Mouse (Mus musculus): ENCODE measurements around the gene Sphk2. TPM values are rescaled to one million over a fixed set of nuclear protein-coding genes. Genes with fewer than 3 reads are reported as not detected.

The Sphk2 gene
- 45.5 and 49.3 TPM in 2 replicates for polyA plus RNA-seq (2016; fragmentation: Nextera tagmentation; extraction: Ambion mirVana)

GRCm38 (mm10) chr7:45717918-45718297 lies at the start of gene Sphk2:
Gene Sphk2, minus strand, starts transcription at chr7:45718002.
- WGBS = under 1% methylated on average over 41 of the region's 41 CpGs
- Histone ChIP-seq H3K27ac (peak within 1 kb of the TSS; percentile 94), H3K36me3 (peaks cover 51% of the 10 kb centered on the region), H3K27me3 (ENCODE audit: low read depth, poor library complexity, severe bottlenecking) (no peaks in the 10 kb centered on the region), H3K4me1 (peaks cover 65% of the 10 kb centered on the region), H3K4me3 (peak within 1 kb of the TSS; percentile 74), H3K9me3 (replicated peaks) (no peaks in the 10 kb centered on the region)
- DNase-seq (ENCODE audit: low spot score) = peak; percentile 100

- Histone ChIP-seq H3K4me3 (no peak overlapping the region), H3K4me1 (no peaks in the 10 kb centered on the region), H3K9me3 (replicated peaks) (no peaks in the 10 kb centered on the region), H3K36me3 (no peaks in the 10 kb centered on the region), H3K27me3 (ENCODE audit: low read depth, poor library complexity, severe bottlenecking) (no peaks in the 10 kb centered on the region), H3K27ac (no peak overlapping the region)
- no peak for DNase-seq (ENCODE audit: low spot score)
- WGBS = 91% methylated on average over 6 of the region's 6 CpGs
Observed at GRCm38 (mm10) chr7:45767500-45767899, 49.7 kb upstream of the Sphk2 start.

GRCm38 (mm10) chr7:45766764-45767163 lies 49.0 kb upstream of the Sphk2 start:
- Histone ChIP-seq H3K27me3 (ENCODE audit: low read depth, poor library complexity, severe bottlenecking) (no peaks in the 10 kb centered on the region), H3K9me3 (replicated peaks) (no peaks in the 10 kb centered on the region), H3K36me3 (no peaks in the 10 kb centered on the region), H3K4me1 (no peaks in the 10 kb centered on the region), H3K27ac (no peak overlapping the region), H3K4me3 (no peak overlapping the region)
- 41% methylated on average over 8 of the region's 8 CpGs for WGBS
- DNase-seq (ENCODE audit: low spot score) = no peak

GRCm38 (mm10) chr7:45765995-45766394 lies 48.2 kb upstream of the Sphk2 start:
- Histone ChIP-seq H3K9me3 (replicated peaks) (no peaks in the 10 kb centered on the region), H3K27me3 (ENCODE audit: low read depth, poor library complexity, severe bottlenecking) (no peaks in the 10 kb centered on the region), H3K4me3 (no peak overlapping the region), H3K27ac (peak overlapping the region; percentile 50; the same call in 1 of the 2 replicates), H3K36me3 (no peaks in the 10 kb centered on the region), H3K4me1 (no peaks in the 10 kb centered on the region)
- 64% methylated on average over 8 of the region's 8 CpGs for WGBS
- no peak for DNase-seq (ENCODE audit: low spot score)

- Histone ChIP-seq H3K36me3 (no peaks in the 10 kb centered on the region), H3K4me1 (peaks cover 13% of the 10 kb centered on the region), H3K9me3 (replicated peaks) (no peaks in the 10 kb centered on the region), H3K27me3 (ENCODE audit: low read depth, poor library complexity, severe bottlenecking) (peaks cover 36% of the 10 kb centered on the region), H3K4me3 (no peak overlapping the region), H3K27ac (no peak overlapping the region)
- 70% methylated on average over 5 of the region's 5 CpGs for WGBS
- DNase-seq (ENCODE audit: low spot score) = no peak
Observed at GRCm38 (mm10) chr7:45760151-45760550, 42.3 kb upstream of the Sphk2 start.

GRCm38 (mm10) chr7:45759400-45759799 lies 41.6 kb upstream of the Sphk2 start:
- peak; percentile 55 for DNase-seq (ENCODE audit: low spot score)
- H3K4me3 ChIP-seq = peak overlapping the region; percentile 47
- H3K36me3 ChIP-seq = no peaks in the 10 kb centered on the region
- H3K27ac ChIP-seq = peak overlapping the region; percentile 70
- peaks cover 36% of the 10 kb centered on the region for H3K27me3 ChIP-seq (ENCODE audit: low read depth, poor library complexity, severe bottlenecking)
- peaks cover 13% of the 10 kb centered on the region for H3K4me1 ChIP-seq
- 8% methylated on average over 27 of the region's 27 CpGs for WGBS
- no peaks in the 10 kb centered on the region for H3K9me3 ChIP-seq (replicated peaks)

GRCm38 (mm10) chr7:45755703-45756102 lies 37.9 kb upstream of the Sphk2 start:
- no peak overlapping the region for H3K27ac ChIP-seq
- DNase-seq (ENCODE audit: low spot score) = no peak
- H3K27me3 ChIP-seq (ENCODE audit: low read depth, poor library complexity, severe bottlenecking) = peaks cover 34% of the 10 kb centered on the region
- no peak overlapping the region for H3K4me3 ChIP-seq
- no peaks in the 10 kb centered on the region for H3K9me3 ChIP-seq (replicated peaks)
- no peaks in the 10 kb centered on the region for H3K36me3 ChIP-seq
- WGBS = 62% methylated on average over 6 of the region's 6 CpGs
- H3K4me1 ChIP-seq = peaks cover 13% of the 10 kb centered on the region

- Histone ChIP-seq H3K27ac (no peak overlapping the region), H3K4me1 (peaks cover 9% of the 10 kb centered on the region), H3K36me3 (no peaks in the 10 kb centered on the region), H3K4me3 (no peak overlapping the region), H3K9me3 (replicated peaks) (no peaks in the 10 kb centered on the region), H3K27me3 (ENCODE audit: low read depth, poor library complexity, severe bottlenecking) (no peaks in the 10 kb centered on the region)
- DNase-seq (ENCODE audit: low spot score) = no peak
- whole genome bisulfite sequencing = 76% methylated on average over 9 of the region's 9 CpGs
Observed at GRCm38 (mm10) chr7:45750162-45750561, 32.4 kb upstream of the Sphk2 start.

- Histone ChIP-seq H3K27ac (peak overlapping the region; percentile 70), H3K36me3 (no peaks in the 10 kb centered on the region), H3K4me1 (peaks cover 9% of the 10 kb centered on the region), H3K9me3 (replicated peaks) (no peaks in the 10 kb centered on the region), H3K27me3 (ENCODE audit: low read depth, poor library complexity, severe bottlenecking) (no peaks in the 10 kb centered on the region), H3K4me3 (no peak overlapping the region)
- 54% methylated on average over 10 of the region's 10 CpGs for WGBS
- DNase-seq (ENCODE audit: low spot score) = no peak
Observed at GRCm38 (mm10) chr7:45749401-45749800, 31.6 kb upstream of the Sphk2 start.

- 88% methylated on average over 7 of the region's 7 CpGs for WGBS
- Histone ChIP-seq H3K4me3 (no peak overlapping the region), H3K36me3 (no peaks in the 10 kb centered on the region), H3K27ac (no peak overlapping the region), H3K4me1 (peaks cover 9% of the 10 kb centered on the region), H3K9me3 (replicated peaks) (no peaks in the 10 kb centered on the region), H3K27me3 (ENCODE audit: low read depth, poor library complexity, severe bottlenecking) (no peaks in the 10 kb centered on the region)
- no peak for DNase-seq (ENCODE audit: low spot score)
Observed at GRCm38 (mm10) chr7:45748110-45748509, 30.3 kb upstream of the Sphk2 start.

- Histone ChIP-seq H3K27ac (no peak overlapping the region), H3K27me3 (ENCODE audit: low read depth, poor library complexity, severe bottlenecking) (no peaks in the 10 kb centered on the region), H3K4me3 (no peak overlapping the region), H3K36me3 (no peaks in the 10 kb centered on the region), H3K9me3 (replicated peaks) (no peaks in the 10 kb centered on the region), H3K4me1 (peaks cover 9% of the 10 kb centered on the region)
- no peak for DNase-seq (ENCODE audit: low spot score)
- WGBS = 87% methylated on average over 5 of the region's 5 CpGs
Observed at GRCm38 (mm10) chr7:45747450-45747849, 29.6 kb upstream of the Sphk2 start.

- no peak overlapping the region for H3K4me3 ChIP-seq
- DNase-seq (ENCODE audit: low spot score) = no peak
- 67% methylated on average over 6 of the region's 6 CpGs for WGBS
- peaks cover 18% of the 10 kb centered on the region for H3K4me1 ChIP-seq
- no peaks in the 10 kb centered on the region for H3K9me3 ChIP-seq (replicated peaks)
- peaks cover 7% of the 10 kb centered on the region; the same call in 1 of the 2 replicates for H3K27me3 ChIP-seq (ENCODE audit: low read depth, poor library complexity, severe bottlenecking)
- H3K27ac ChIP-seq = no peak overlapping the region
- no peaks in the 10 kb centered on the region for H3K36me3 ChIP-seq
Observed at GRCm38 (mm10) chr7:45746518-45746917, 28.7 kb upstream of the Sphk2 start.

GRCm38 (mm10) chr7:45744387-45744786 lies 26.6 kb upstream of the Sphk2 start:
- Histone ChIP-seq H3K27me3 (ENCODE audit: low read depth, poor library complexity, severe bottlenecking) (peaks cover 9% of the 10 kb centered on the region; the same call in 1 of the 2 replicates), H3K4me3 (no peak overlapping the region), H3K27ac (no peak overlapping the region), H3K4me1 (peaks cover 13% of the 10 kb centered on the region), H3K9me3 (replicated peaks) (no peaks in the 10 kb centered on the region), H3K36me3 (no peaks in the 10 kb centered on the region)
- 35% methylated on average over 2 of the region's 2 CpGs for WGBS
- peak; percentile 65 for DNase-seq (ENCODE audit: low spot score)

- DNase-seq (ENCODE audit: low spot score) = no peak
- peaks cover 9% of the 10 kb centered on the region; the same call in 1 of the 2 replicates for H3K27me3 ChIP-seq (ENCODE audit: low read depth, poor library complexity, severe bottlenecking)
- H3K9me3 ChIP-seq (replicated peaks) = no peaks in the 10 kb centered on the region
- peak overlapping the region; percentile 35 for H3K4me3 ChIP-seq
- H3K36me3 ChIP-seq = no peaks in the 10 kb centered on the region
- 38% methylated on average over 19 of the region's 19 CpGs for WGBS
- H3K27ac ChIP-seq = no peak overlapping the region
- H3K4me1 ChIP-seq = peaks cover 11% of the 10 kb centered on the region
Observed at GRCm38 (mm10) chr7:45742338-45742737, 24.5 kb upstream of the Sphk2 start.

Measured in limb, embryonic 10.5 days (tissue).